Mouse (Mus musculus): ENCODE data around the gene Nrcam. TPM values are rescaled to one million over a fixed set of nuclear protein-coding genes. Genes with fewer than 3 reads are reported as not detected.
A peak's percentile ranks its signal among the peaks of the same experiment; 100 is the strongest.

Gene Nrcam
- polyA plus RNA-seq, 1 experiment from 2014 or later: 133 TPM

DNA sequence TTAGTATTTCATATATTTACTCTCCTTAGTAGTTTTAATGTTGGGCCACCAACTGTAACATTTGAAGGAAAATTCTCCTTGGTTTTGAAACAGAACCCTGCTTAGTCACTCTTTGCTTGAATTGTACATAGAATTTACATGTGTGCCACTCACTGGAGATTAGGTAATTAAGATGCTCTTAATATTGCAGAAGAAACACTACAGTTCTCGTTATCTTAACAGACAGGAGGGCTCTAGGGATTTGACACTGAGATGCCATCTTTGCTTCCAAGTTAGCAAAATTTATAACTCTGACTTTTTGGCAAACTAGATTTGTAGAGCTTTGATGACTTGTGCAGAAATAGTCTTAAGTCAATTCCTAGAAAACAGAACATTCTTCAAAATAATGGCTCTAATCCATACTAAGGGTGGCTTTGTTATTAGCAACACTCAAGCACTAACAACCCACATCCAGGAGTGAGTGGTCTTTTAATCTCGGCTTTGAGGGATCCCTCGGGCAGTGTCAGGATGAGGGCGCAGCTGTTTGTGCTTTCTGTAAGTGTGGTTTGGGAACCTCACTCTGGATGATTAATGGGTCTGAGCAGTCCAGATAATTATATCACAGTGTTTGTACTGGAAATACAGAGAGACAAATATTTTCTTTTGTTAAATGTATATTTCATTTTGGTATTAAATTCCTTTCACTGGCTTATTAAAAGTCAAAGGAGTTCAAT is 93.6 kb downstream of the Nrcam start:
- no peaks in the 10 kb centered on the region for H3K27me3 ChIP-seq
- H3K4me2 ChIP-seq: no peak overlapping the region
- ATAC-seq (ENCODE audit: low FRiP score): peak; percentile 84
- H3K9me3 ChIP-seq: no peaks in the 10 kb centered on the region
- no peak overlapping the region for H3K9ac ChIP-seq
- peaks cover 16% of the 10 kb centered on the region for H3K4me1 ChIP-seq (replicated peaks)
- WGBS: 25% methylated on average over 4 of the region's 4 CpGs
- no peaks in the 10 kb centered on the region for H3K36me3 ChIP-seq
- H3K27ac ChIP-seq: peak overlapping the region; percentile 40; the same call in 1 of the 2 replicates
- no peak overlapping the region for H3K4me3 ChIP-seq

DNA sequence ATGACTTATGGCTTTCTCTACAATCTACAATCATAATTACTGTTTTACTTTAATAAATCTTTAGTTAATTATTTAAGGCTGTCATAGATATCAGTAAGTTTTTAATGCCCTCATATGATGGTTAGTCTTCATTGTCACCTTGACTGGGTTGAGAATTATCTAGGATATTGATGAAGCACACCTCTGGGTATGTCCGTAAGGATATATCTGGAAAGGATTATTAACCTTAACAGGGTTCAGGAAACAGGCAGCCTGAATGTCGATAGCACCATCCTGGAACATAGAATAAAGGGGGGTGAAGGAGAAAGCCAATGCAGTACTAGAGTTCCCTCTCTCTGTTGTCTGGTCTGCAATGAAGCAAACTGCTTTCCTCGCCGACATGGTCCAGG is 94.2 kb downstream of the Nrcam start:
- no peaks in the 10 kb centered on the region for H3K9me3 ChIP-seq
- no peak for ATAC-seq (ENCODE audit: low FRiP score)
- H3K4me3 ChIP-seq: no peak overlapping the region
- H3K4me1 ChIP-seq (replicated peaks): peaks cover 16% of the 10 kb centered on the region
- H3K27me3 ChIP-seq: no peaks in the 10 kb centered on the region
- peak overlapping the region; percentile 10; the same call in 1 of the 2 replicates for H3K27ac ChIP-seq
- no peaks in the 10 kb centered on the region for H3K36me3 ChIP-seq
- H3K4me2 ChIP-seq: no peak overlapping the region
- H3K9ac ChIP-seq: no peak overlapping the region
- 77% methylated on average over 4 of the region's 4 CpGs for WGBS

DNA sequence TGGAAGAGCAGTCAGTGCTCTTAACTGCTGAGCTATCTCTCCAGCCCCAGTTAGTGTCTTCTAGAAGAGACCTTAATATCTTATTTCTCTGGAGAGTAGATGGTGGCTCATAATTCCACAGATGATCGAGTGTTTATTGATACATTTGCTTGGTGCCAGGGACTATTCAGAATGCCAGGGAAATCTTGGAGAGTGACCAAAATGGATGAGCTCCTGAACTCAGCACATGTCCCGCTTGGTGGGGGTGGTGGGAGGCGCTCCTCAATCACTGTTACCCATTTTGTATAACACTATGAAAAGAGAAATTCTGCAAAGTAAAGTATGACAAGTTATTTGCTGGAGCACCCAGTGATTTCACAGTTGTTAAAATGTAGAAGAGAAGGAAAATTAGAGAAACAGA is 95.3 kb downstream of the Nrcam start:
- Histone ChIP-seq H3K9ac (no peak overlapping the region), H3K4me1 (replicated peaks) (peaks cover 16% of the 10 kb centered on the region), H3K27me3 (no peaks in the 10 kb centered on the region), H3K4me2 (no peak overlapping the region), H3K36me3 (no peaks in the 10 kb centered on the region), H3K27ac (no peak overlapping the region), H3K9me3 (no peaks in the 10 kb centered on the region), H3K4me3 (no peak overlapping the region)
- 88% methylated on average over 3 of the region's 3 CpGs for WGBS
- no peak for ATAC-seq (ENCODE audit: low FRiP score)

DNA sequence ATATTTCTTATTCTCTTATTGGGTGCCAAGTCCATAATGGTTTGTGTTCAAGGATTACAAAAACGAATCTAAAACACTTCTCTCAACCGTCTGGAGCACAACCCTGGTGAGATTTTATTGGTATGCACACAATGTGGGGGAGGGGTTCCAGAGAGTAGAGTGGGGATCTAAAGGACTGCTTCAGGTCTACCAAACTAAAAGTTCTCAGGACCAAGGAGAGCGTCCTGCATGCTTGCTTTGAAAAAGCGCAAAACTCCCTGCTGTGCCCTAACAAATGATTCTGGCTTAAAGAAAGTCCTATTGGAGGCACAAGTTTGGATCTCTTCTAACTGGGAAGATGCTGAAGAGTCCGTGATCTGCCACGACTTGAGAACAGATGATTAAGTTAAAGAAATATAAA is 96.4 kb downstream of the Nrcam start:
- no peaks in the 10 kb centered on the region for H3K27me3 ChIP-seq
- no peak for ATAC-seq (ENCODE audit: low FRiP score)
- no peak overlapping the region for H3K9ac ChIP-seq
- no peak overlapping the region for H3K4me2 ChIP-seq
- H3K27ac ChIP-seq: no peak overlapping the region
- 13% methylated on average over 6 of the region's 6 CpGs for WGBS
- H3K4me1 ChIP-seq (replicated peaks): peaks cover 20% of the 10 kb centered on the region
- no peaks in the 10 kb centered on the region for H3K36me3 ChIP-seq
- H3K9me3 ChIP-seq: no peaks in the 10 kb centered on the region
- no peak overlapping the region for H3K4me3 ChIP-seq

DNA sequence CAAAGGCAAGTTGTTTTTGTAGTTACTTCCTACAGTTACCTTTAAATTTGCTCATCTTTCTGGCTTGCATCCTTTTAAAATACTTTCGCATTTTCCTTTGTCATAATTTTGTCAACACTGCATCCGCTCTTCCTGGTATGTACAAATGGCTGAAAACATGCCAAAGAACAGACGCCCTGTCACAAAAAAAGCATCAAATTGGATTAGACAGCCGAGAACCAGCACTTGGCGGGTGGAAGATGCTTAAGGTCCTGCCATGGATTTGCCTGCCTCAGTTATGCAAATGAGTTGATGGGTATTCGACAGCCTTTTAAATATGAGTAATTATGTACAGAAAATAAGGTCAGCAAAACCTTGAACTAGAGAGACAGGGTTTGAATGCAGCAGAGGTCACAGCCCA is 101.7 kb downstream of the Nrcam start:
- Histone ChIP-seq H3K36me3 (no peaks in the 10 kb centered on the region), H3K4me2 (no peak overlapping the region), H3K4me1 (replicated peaks) (peaks cover 32% of the 10 kb centered on the region), H3K27me3 (no peaks in the 10 kb centered on the region), H3K9me3 (no peaks in the 10 kb centered on the region), H3K27ac (peak overlapping the region; percentile 83), H3K4me3 (no peak overlapping the region), H3K9ac (no peak overlapping the region)
- 33% methylated on average over 6 of the region's 6 CpGs for WGBS
- ATAC-seq (ENCODE audit: low FRiP score): no peak

DNA sequence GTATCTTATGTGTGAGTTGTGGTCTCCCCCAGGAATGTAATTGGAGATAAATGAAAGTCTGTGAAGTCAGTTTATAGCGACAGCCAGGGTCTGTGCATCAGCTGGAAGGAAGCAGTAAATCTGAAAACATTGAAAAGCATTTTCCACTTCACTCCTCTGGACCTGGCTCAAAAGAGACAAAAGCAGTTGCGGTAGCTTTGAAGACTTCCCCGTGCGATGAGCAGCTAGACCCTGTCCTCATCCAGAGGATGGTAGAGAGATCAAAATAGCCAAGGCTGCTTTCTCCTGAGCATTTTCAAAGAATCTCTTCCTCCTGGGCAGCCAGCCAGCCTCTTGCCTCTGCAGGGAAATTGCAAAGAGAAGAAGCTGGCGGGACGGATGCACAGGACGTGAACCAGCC is 102.3 kb downstream of the Nrcam start:
- H3K27me3 ChIP-seq: no peaks in the 10 kb centered on the region
- no peak overlapping the region for H3K4me3 ChIP-seq
- H3K9ac ChIP-seq: no peak overlapping the region
- H3K4me2 ChIP-seq: peak overlapping the region; percentile 8; the same call in 1 of the 2 replicates
- WGBS: 24% methylated on average over 7 of the region's 7 CpGs
- peak overlapping the region; percentile 83 for H3K27ac ChIP-seq
- no peaks in the 10 kb centered on the region for H3K36me3 ChIP-seq
- no peak for ATAC-seq (ENCODE audit: low FRiP score)
- peaks cover 32% of the 10 kb centered on the region for H3K4me1 ChIP-seq (replicated peaks)
- no peaks in the 10 kb centered on the region for H3K9me3 ChIP-seq

DNA sequence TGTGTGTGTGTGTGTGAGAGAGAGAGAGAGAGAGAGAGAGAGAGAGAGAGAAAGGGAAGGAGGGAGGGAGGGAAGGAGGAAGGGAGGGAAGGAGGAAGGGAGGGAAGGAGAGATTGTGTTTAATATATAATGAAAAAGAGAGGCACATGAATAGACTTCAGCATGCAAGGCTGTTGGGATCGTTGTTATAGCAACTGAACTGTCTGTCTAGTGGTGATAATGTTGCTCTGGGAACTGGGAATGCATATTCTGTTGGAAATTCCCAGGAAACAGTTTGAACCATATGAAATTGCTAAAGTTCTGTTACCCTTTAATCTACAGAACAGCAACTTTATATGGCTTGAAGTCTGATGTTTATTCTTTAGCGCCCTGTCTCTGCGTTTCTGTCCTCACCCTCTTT is 104.0 kb downstream of the Nrcam start:
- no peak overlapping the region for H3K4me3 ChIP-seq
- H3K4me2 ChIP-seq: no peak overlapping the region
- H3K27me3 ChIP-seq: no peaks in the 10 kb centered on the region
- ATAC-seq (ENCODE audit: low FRiP score): no peak
- WGBS: 85% methylated on average over 3 of the region's 3 CpGs
- no peak overlapping the region for H3K27ac ChIP-seq
- no peak overlapping the region for H3K9ac ChIP-seq
- no peaks in the 10 kb centered on the region for H3K9me3 ChIP-seq
- H3K4me1 ChIP-seq (replicated peaks): peaks cover 47% of the 10 kb centered on the region
- H3K36me3 ChIP-seq: no peaks in the 10 kb centered on the region

DNA sequence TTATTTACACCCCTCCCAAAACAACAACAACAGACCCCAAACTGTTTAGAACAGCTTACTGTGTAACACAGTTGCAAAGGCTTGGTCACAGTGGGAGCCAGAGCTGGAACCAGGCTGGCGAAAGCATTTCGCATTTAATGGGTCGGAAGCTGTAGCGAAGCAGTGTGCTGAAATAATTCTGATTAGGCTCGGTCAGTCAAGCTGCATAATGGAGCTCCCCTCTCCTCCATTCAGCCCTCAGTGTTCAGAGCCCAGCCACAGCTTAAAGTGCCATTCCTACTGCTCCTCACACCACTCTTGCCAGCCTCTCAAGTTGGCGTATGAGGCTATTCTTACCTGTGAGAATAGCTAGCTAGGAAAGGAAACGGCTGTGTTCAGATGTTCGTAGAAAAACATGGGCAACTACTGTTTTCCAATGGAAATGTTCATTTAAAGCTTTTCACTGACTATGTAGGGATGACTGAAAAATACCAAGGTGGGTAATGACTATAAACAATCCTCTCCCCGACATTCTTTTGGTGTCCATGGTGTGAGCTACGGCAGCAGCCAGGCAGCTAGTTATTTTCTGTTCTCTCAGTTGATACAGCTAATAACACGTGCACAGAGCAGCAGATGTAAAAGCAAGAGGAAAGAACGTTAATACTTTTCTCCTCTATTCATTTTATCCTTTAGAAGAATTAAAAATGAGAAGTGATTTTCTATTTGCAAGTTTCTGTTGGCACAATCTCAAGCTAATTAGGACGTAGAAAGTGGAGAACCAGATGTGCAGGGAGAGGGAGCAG is 108.6 kb downstream of the Nrcam start:
- peak; percentile 81 for ATAC-seq (ENCODE audit: low FRiP score)
- Histone ChIP-seq H3K4me1 (replicated peaks) (peaks cover 49% of the 10 kb centered on the region), H3K27ac (peak overlapping the region; percentile 74), H3K9me3 (no peaks in the 10 kb centered on the region), H3K4me3 (no peak overlapping the region; the same call in 1 of the 2 replicates), H3K27me3 (no peaks in the 10 kb centered on the region), H3K4me2 (peak overlapping the region; percentile 39), H3K9ac (no peak overlapping the region; the same call in 1 of the 2 replicates), H3K36me3 (no peaks in the 10 kb centered on the region)
- WGBS: 17% methylated on average over 13 of the region's 13 CpGs

DNA sequence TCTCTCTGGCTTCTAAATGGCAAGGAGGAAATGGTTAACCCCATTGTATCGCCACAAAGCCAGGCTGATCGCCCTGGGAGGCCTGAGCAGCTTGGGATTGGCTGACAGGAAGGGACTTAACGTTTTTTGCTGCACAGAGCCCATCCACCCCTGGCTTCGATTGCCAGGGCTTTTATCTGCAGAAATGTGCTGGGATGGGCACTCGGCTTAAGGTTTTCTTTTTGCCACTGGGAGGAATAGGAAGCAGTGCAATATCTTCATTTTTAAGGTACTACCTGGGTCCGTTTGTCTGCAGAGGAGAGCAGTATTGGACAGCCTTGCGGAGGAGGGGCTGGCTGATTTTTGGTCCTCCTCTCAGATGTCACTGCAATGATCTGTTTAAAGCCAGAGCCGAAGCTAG is 110.2 kb downstream of the Nrcam start:
- WGBS: under 1% methylated on average over 8 of the region's 8 CpGs
- peak; percentile 59 for ATAC-seq (ENCODE audit: low FRiP score)

DNA sequence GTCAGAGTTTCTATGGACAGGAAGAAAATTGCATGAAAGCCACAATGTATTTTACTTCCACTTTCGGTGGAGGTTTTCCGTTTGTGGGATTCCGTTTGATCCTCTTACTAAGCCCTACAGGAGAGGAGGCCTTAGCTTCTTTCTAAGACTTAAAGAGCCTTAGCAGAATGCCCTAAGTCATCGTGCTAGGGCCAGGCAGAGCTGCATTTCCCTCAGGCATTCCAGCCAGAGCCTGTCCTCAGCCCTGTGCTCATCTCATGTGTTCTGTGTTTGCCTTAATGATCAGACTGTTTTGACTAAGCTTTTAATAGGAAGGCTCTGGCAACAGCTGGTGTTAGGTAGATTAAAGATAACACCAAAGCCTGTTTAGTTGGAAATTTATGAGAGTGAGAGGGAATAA is 111.5 kb downstream of the Nrcam start:
- H3K36me3 ChIP-seq: peaks cover 7% of the 10 kb centered on the region
- no peaks in the 10 kb centered on the region for H3K27me3 ChIP-seq
- ATAC-seq (ENCODE audit: low FRiP score): no peak
- 0 out of 2 replicates have a peak overlapping the region, but pooled peaks have one; percentile 5 for H3K9ac ChIP-seq
- no peak overlapping the region for H3K4me3 ChIP-seq
- 0 out of 2 replicates have a peak, but pooled peaks cover 3% of the 10 kb centered on the region for H3K9me3 ChIP-seq
- WGBS: 28% methylated on average over 4 of the region's 4 CpGs
- H3K27ac ChIP-seq: peak overlapping the region; percentile 58; the same call in 1 of the 2 replicates
- H3K4me1 ChIP-seq (replicated peaks): peaks cover 41% of the 10 kb centered on the region
- peak overlapping the region; percentile 51 for H3K4me2 ChIP-seq

More for the DNA sequence above, 110.2 kb downstream of the Nrcam start:
- H3K4me3 ChIP-seq: peak overlapping the region; percentile 20
- H3K27me3 ChIP-seq: no peaks in the 10 kb centered on the region
- peaks cover 41% of the 10 kb centered on the region for H3K4me1 ChIP-seq (replicated peaks)
- peak overlapping the region; percentile 64 for H3K9ac ChIP-seq
- peak overlapping the region; percentile 79 for H3K27ac ChIP-seq
- peak overlapping the region; percentile 51 for H3K4me2 ChIP-seq
- peaks cover 7% of the 10 kb centered on the region for H3K36me3 ChIP-seq
- H3K9me3 ChIP-seq: 0 out of 2 replicates have a peak, but pooled peaks cover 3% of the 10 kb centered on the region

DNA sequence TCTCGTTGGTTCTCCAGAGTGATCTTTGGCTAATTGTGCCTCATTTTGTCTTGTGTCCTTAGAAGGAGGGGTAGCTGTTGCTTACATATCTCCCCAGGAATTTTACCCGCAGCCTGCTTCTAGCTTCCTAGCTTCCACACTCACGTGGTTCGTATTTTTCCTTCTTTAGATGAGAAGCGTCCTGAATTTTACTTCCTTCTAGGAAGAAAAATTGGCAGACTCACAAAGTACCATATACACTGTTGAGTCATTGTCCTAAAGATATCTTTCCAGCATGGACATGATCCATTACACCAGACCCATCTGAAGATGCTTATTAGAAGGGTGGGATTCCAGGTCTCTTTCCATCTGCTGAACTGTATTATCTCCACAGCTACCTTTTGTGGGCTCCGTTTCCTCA is 122.2 kb downstream of the Nrcam start:
- H3K4me1 ChIP-seq (replicated peaks): 0 out of 2 replicates have a peak, but pooled peaks cover 8% of the 10 kb centered on the region
- H3K4me3 ChIP-seq: no peak overlapping the region
- H3K27me3 ChIP-seq: no peaks in the 10 kb centered on the region
- H3K4me2 ChIP-seq: no peak overlapping the region
- no peaks in the 10 kb centered on the region for H3K36me3 ChIP-seq
- 78% methylated on average over 6 of the region's 6 CpGs for WGBS
- no peaks in the 10 kb centered on the region for H3K9me3 ChIP-seq
- no peak overlapping the region for H3K27ac ChIP-seq
- no peak overlapping the region for H3K9ac ChIP-seq
- no peak for ATAC-seq (ENCODE audit: low FRiP score)

DNA sequence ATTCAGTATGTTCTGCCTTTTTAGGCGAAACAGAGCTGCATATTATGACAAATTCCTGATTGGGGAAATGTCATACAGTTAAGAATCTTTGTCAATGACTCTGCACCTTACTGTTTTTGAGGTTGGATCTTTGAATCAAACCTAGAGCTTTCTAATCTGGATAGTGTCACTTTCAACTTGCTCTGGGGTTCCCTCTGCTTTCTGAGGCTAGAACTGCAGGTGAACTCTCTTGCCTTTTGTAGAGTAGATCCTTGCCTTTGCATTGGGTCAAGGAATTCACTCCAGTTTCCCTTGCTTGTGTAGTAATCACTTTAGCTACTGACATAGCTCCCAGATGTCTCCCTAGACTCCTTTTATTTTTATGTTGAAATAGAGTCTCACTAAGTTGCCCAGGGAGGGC is 123.1 kb downstream of the Nrcam start:
- Histone ChIP-seq H3K4me1 (replicated peaks) (0 out of 2 replicates have a peak, but pooled peaks cover 9% of the 10 kb centered on the region), H3K27me3 (no peaks in the 10 kb centered on the region), H3K4me3 (no peak overlapping the region), H3K4me2 (no peak overlapping the region), H3K27ac (no peak overlapping the region), H3K9me3 (no peaks in the 10 kb centered on the region), H3K36me3 (no peaks in the 10 kb centered on the region), H3K9ac (no peak overlapping the region)
- 56% methylated on average over 1 of the region's 1 CpGs for WGBS
- no peak for ATAC-seq (ENCODE audit: low FRiP score)
